7 mouse cellular contexts compared by ENCODE assay signal in the genomic region with DNA sequence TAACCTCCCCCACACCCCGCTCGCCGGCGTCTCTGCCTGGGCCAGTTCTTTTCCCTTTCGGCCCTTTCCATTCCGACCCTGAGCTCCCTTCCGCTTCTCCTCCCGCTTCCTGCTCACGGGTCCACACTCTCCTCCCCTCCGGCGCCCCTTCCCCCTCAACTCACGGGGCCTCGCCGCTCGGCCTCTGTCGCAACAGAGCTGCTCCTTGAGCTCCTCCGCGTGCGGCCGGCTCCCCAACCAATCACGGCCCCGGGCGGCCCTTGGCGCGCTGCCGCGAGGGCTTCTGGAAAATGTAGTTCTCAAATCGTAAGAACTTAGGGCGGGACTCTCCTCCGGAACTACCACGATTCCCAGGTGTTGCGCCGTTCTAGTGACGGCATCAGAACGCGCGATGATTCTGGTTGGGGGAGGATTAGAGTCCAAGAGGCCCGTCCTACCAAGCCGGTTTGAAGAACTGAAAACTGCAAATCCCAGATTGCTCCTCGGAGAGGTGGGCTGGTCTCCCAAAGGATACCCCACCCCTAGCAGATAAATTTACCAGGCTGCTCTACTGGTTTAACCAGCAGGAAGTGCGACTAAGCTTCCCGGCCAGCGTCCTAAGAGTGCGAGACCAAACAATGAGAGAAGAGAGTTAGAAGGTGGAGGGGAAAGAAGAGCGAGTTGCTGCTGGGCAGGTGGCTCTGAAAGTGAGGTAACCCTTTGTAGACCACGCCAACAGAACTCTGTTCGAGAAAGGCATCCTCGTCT. TPM values are rescaled to one million over a fixed set of nuclear protein-coding genes. Genes with fewer than 3 reads are reported as not detected.
DNase-seq lines count a peak whose midpoint lies in the region; ATAC-seq and TF ChIP-seq lines count a peak whose summit lies in the region.

Gene Abcf2 (minus strand): TSS at position 285 of the 747 bp plus-strand sequence.

- no peaks in the 10 kb centered on the region for H3K27me3 ChIP-seq in embryonic facial prominence, embryonic 10.5 days (replicated peaks; ENCODE audit: low read depth, poor library complexity, severe bottlenecking)
- no peaks in the 10 kb centered on the region for H3K27me3 ChIP-seq in intestine, postnatal 0 days (replicated peaks; ENCODE audit: control insufficient read depth, insufficient read depth, low read length)
- H3K27me3 ChIP-seq in midbrain, embryonic 12.5 days = no peaks in the 10 kb centered on the region
- no peaks in the 10 kb centered on the region for H3K27me3 ChIP-seq in small intestine, adult 2 months (ENCODE audit: control insufficient read depth, insufficient read depth, low read length)

- TF ChIP-seq CTCF in intestine, postnatal 0 days (IDR thresholded peaks at IDR 0.05; ENCODE audit: low read depth) = no peak
- TF ChIP-seq CTCF in small intestine, adult 2 months (IDR thresholded peaks at IDR 0.05; ENCODE audit: extremely low read depth, insufficient read length, insufficient replicate concordance, low read depth, low read length) = no peak

- H3K9ac ChIP-seq in intestine, postnatal 0 days (ENCODE audit: low read depth, low read length) = peak within 1 kb of the TSS; percentile 76
- H3K9ac ChIP-seq in midbrain, embryonic 12.5 days (replicated peaks) = peak within 1 kb of the TSS; percentile 83

- peak; percentile 97 for ATAC-seq in intestine, postnatal 0 days
- peak; percentile 97 for ATAC-seq in midbrain, embryonic 12.5 days (ENCODE audit: low FRiP score, low read depth)

- H3K4me2 ChIP-seq in intestine, postnatal 0 days (replicated peaks; ENCODE audit: low read depth) = peak within 1 kb of the TSS; percentile 92
- H3K4me2 ChIP-seq in midbrain, embryonic 12.5 days (replicated peaks) = peak within 1 kb of the TSS; percentile 86

- H3K4me3 ChIP-seq in embryonic facial prominence, embryonic 10.5 days = peak within 1 kb of the TSS; percentile 93
- peak within 1 kb of the TSS; percentile 73 for H3K4me3 ChIP-seq in intestine, postnatal 0 days (ENCODE audit: low read depth, low read length)
- H3K4me3 ChIP-seq in midbrain, embryonic 12.5 days = peak within 1 kb of the TSS; percentile 80
- peak within 1 kb of the TSS; percentile 75 for H3K4me3 ChIP-seq in small intestine, adult 2 months (ENCODE audit: low read depth, low read length)

- H3K4me1 ChIP-seq in embryonic facial prominence, embryonic 10.5 days = peaks cover 15% of the 10 kb centered on the region
- 0 out of 2 replicates have a peak, but pooled peaks cover 4% of the 10 kb centered on the region for H3K4me1 ChIP-seq in intestine, postnatal 0 days (replicated peaks; ENCODE audit: control insufficient read depth, insufficient read depth, low read length)
- H3K4me1 ChIP-seq in midbrain, embryonic 12.5 days = peaks cover 14% of the 10 kb centered on the region
- H3K4me1 ChIP-seq in small intestine, adult 2 months (ENCODE audit: control insufficient read depth, insufficient read depth, insufficient read length, low read length) = peaks cover 8% of the 10 kb centered on the region

- intact Hi-C loops in left cerebral cortex, postnatal 4 days (cut with DNase I) = no loop called here

- TF ChIP-seq POLR2A in small intestine, adult 2 months (IDR thresholded peaks at IDR 0.05; ENCODE audit: low read depth, low read length) = peak; percentile 94

- peaks cover 37% of the 10 kb centered on the region for H3K36me3 ChIP-seq in embryonic facial prominence, embryonic 10.5 days (replicated peaks)
- H3K36me3 ChIP-seq in intestine, postnatal 0 days (ENCODE audit: control insufficient read depth, insufficient read depth) = peaks cover 28% of the 10 kb centered on the region
- peaks cover 29% of the 10 kb centered on the region for H3K36me3 ChIP-seq in midbrain, embryonic 12.5 days
- peaks cover 17% of the 10 kb centered on the region for H3K36me3 ChIP-seq in small intestine, adult 2 months (ENCODE audit: control insufficient read depth, insufficient read depth, low read length)

- WGBS in embryonic facial prominence, embryonic 10.5 days = under 1% methylated on average over 48 of the region's 48 CpGs
- under 1% methylated on average over 48 of the region's 48 CpGs for WGBS in intestine, postnatal 0 days
- WGBS in midbrain, embryonic 12.5 days = under 1% methylated on average over 48 of the region's 48 CpGs
- WGBS in small intestine, adult 2 months = 1% methylated on average over 48 of the region's 48 CpGs

- DNase-seq in adrenal gland, postnatal 10 days = peak; percentile 100
- DNase-seq in embryonic facial prominence, embryonic 10.5 days (ENCODE audit: low spot score) = peak; percentile 100
- DNase-seq in gonadal fat pad, adult 2 months (ENCODE audit: low read depth) = peak; percentile 100
- DNase-seq in left cerebral cortex, postnatal 4 days = peak; percentile 100

- H3K9me3 ChIP-seq in embryonic facial prominence, embryonic 10.5 days = no peaks in the 10 kb centered on the region
- no peaks in the 10 kb centered on the region for H3K9me3 ChIP-seq in intestine, postnatal 0 days (ENCODE audit: control insufficient read depth)
- no peaks in the 10 kb centered on the region for H3K9me3 ChIP-seq in midbrain, embryonic 12.5 days

- peak within 1 kb of the TSS; percentile 91 for H3K27ac ChIP-seq in embryonic facial prominence, embryonic 10.5 days (replicated peaks)
- H3K27ac ChIP-seq in intestine, postnatal 0 days (ENCODE audit: low read depth, low read length) = peak within 1 kb of the TSS; percentile 77
- H3K27ac ChIP-seq in midbrain, embryonic 12.5 days (replicated peaks) = peak within 1 kb of the TSS; percentile 77
- H3K27ac ChIP-seq in small intestine, adult 2 months (ENCODE audit: insufficient read depth, low read depth, low read length) = peak within 1 kb of the TSS; percentile 84

RNA-seq across cellular contexts. Expression of gene Abcf2, which starts in this region (rescaled TPM):
- 10 to 100 TPM; 51.0 to 53.3 TPM for total RNA-seq in adrenal gland, postnatal 10 days (2021)
- polyA plus RNA-seq in embryonic facial prominence, embryonic 10.5 days (2016; fragmentation: Nextera tagmentation; extraction: Ambion mirVana) = 181 and 183 TPM in 2 replicates
- 39.8 and 50.0 TPM in 2 replicates for polyA plus RNA-seq in gonadal fat pad, adult 2 months (2012; rRNA removed)
- polyA plus RNA-seq in intestine, postnatal 0 days (2015; fragmentation: Nextera tagmentation; extraction: Ambion mirVana) = 40.1 and 40.5 TPM in 2 replicates
- 10 to 100 TPM; 52.9 to 54.7 TPM for total RNA-seq in left cerebral cortex, postnatal 4 days (2021)
- 126 TPM in 2 replicates for polyA plus RNA-seq in midbrain, embryonic 12.5 days (2016; fragmentation: Nextera tagmentation; extraction: Ambion mirVana)
- 20.4 and 32.3 TPM in 2 replicates for polyA plus RNA-seq in small intestine, adult 2 months (2012; rRNA removed)

Comparison
In these comparisons a context has a peak if more than half of its experiments do, and no peak if none do; other contexts are left out.
1. Peak in every context shown above with its lines: DNase-seq, ATAC-seq, H3K4me3 ChIP-seq and H3K27ac ChIP-seq.